Mouse (Mus musculus) lung, postnatal 0 days (tissue): ENCODE measurements at regions not wholly inside any gene's neighbourhood (a gene's known extent, or its start where the extent isn't known, plus 50 kb on each side); places are given as distances from the start of the nearest gene placed in this dataset.

ENCODE experiments used
- CTCF ChIP-seq: IDR thresholded peaks from 2 replicates; pipeline ENCODE4 v1.5.1; 2016; ENCODE audit warnings: antibody characterized with exemption, mild to moderate bottlenecking
- EP300 ChIP-seq: IDR thresholded peaks from 2 replicates; pipeline ENCODE4 v1.6.1; 2016; ENCODE audit warnings: antibody characterized with exemption, mild to moderate bottlenecking, control low read depth

GRCm38 (mm10) chr2:34007916-34008315 is 120.2 kb upstream of the Mvb12b start:
- TF ChIP-seq CTCF: no peak
- TF ChIP-seq EP300: no peak
